Mouse (Mus musculus): ENCODE results near the gene Abca14. TPM values are rescaled to one million over a fixed set of nuclear protein-coding genes. Genes with fewer than 3 reads are reported as not detected.
A peak's percentile ranks its signal among the peaks of the same experiment; 100 is the strongest.

Gene Abca14
- polyA plus RNA-seq, 1 experiment from 2014 or later = not detected

DNA sequence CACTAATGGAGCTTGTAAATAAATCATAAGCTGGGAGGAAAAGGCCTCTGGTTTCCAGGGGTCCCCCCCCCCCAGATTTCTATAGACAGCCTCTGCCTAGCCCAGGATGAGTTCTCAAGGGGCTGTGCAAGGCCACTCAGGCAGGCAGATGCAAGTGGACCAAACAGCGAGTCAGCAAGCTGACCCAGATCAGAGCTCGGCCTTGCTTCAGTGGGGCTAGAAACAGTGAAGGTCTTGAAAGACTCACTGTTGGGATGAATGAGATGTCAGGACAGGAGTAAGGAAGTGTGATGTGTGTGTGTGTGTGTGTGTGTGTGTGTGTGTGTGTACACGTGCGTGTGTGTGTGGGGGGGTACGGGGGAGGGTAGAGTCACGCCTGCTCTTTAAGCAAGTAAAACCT lies 10.9 kb upstream of the Abca14 start:
- ATAC-seq (ENCODE audit: insufficient read depth, low FRiP score) = no peak
- Histone ChIP-seq H3K9me3 (replicated peaks; ENCODE audit: control insufficient read depth, low read length) (no peaks in the 10 kb centered on the region), H3K9ac (ENCODE audit: low read length) (no peak overlapping the region)

DNA sequence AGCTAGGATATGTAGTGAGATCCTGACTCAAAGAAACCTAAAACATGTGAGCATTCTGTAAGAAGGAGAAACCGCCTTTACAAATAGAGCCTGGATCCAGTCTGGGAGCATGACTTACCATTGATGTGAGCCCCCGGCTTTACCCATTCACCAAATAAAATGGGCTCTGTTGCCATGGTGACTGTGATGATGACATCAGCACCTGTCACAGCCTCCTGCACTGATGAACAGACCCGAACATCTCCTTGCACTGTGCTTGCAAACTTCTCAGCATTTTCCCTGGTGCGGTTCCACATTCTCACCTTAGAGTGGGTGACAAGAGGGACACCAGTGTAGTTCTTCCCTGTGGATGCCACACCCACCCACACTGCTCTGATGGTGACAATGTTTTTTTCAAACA lies 8.6 kb upstream of the Abca14 start:
- H3K4me1 ChIP-seq (ENCODE audit: control insufficient read depth, insufficient read depth, low read length) = no peaks in the 10 kb centered on the region; the same call in 1 of the 2 replicates
- no peak overlapping the region for H3K27ac ChIP-seq (ENCODE audit: low read length)
- no peak for ATAC-seq (ENCODE audit: insufficient read depth, low FRiP score)
- H3K27me3 ChIP-seq (ENCODE audit: control insufficient read depth, insufficient read depth, low read length) = no peaks in the 10 kb centered on the region
- H3K9ac ChIP-seq (ENCODE audit: low read length) = no peak overlapping the region
- no peaks in the 10 kb centered on the region for H3K36me3 ChIP-seq (ENCODE audit: control insufficient read depth, insufficient read depth, low read length)
- 75% methylated on average over 4 of the region's 4 CpGs for WGBS
- H3K4me3 ChIP-seq (replicated peaks; ENCODE audit: low read length) = no peak overlapping the region
- no peak overlapping the region for H3K4me2 ChIP-seq (ENCODE audit: low read depth, low read length)
- H3K9me3 ChIP-seq (replicated peaks; ENCODE audit: control insufficient read depth, low read length) = no peaks in the 10 kb centered on the region

More for the DNA sequence above, 10.9 kb upstream of the Abca14 start:
- Histone ChIP-seq H3K4me2 (ENCODE audit: low read depth, low read length) (no peak overlapping the region), H3K36me3 (ENCODE audit: control insufficient read depth, insufficient read depth, low read length) (no peaks in the 10 kb centered on the region), H3K27me3 (ENCODE audit: control insufficient read depth, insufficient read depth, low read length) (no peaks in the 10 kb centered on the region), H3K4me3 (replicated peaks; ENCODE audit: low read length) (no peak overlapping the region), H3K4me1 (ENCODE audit: control insufficient read depth, insufficient read depth, low read length) (no peaks in the 10 kb centered on the region; the same call in 1 of the 2 replicates), H3K27ac (ENCODE audit: low read length) (no peak overlapping the region)
- WGBS = 74% methylated on average over 6 of the region's 6 CpGs

DNA sequence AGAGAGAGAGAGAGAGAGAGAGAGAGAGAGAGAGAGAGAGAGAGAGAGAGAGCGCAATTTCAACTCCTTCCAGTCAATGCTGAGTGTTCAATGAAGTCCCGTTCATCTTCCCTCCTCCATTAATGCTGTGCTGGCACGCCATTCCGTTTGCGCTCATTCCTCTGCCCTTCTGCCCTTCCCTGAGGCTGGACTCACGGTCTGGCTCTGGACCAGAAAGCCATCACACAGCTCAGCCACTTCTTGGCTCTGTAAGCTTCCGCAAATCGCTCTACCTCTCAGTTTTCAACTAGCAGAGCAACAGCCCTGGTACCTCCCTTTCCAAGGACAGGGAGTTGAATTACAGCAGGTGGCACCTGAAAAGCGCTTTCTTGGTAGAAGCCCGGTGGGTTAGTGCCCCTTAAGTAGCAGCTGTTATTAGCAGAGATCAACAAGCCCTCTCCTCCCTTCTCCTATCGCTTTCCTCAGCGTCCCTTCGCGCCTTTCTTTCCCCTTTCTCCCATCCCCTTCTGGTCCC lies 2.5 kb upstream of the Abca14 start:
- WGBS = 3% methylated on average over 14 of the region's 14 CpGs
- Histone ChIP-seq H3K4me3 (replicated peaks; ENCODE audit: low read length) (peak overlapping the region; percentile 34), H3K4me1 (ENCODE audit: control insufficient read depth, insufficient read depth, low read length) (peaks cover 10% of the 10 kb centered on the region; the same call in 1 of the 2 replicates), H3K27ac (ENCODE audit: low read length) (no peak overlapping the region), H3K4me2 (ENCODE audit: low read depth, low read length) (peak overlapping the region; percentile 49), H3K27me3 (ENCODE audit: control insufficient read depth, insufficient read depth, low read length) (peaks cover 14% of the 10 kb centered on the region), H3K36me3 (ENCODE audit: control insufficient read depth, insufficient read depth, low read length) (no peaks in the 10 kb centered on the region), H3K9me3 (replicated peaks; ENCODE audit: control insufficient read depth, low read length) (no peaks in the 10 kb centered on the region), H3K9ac (ENCODE audit: low read length) (peak overlapping the region; percentile 49; the same call in 1 of the 2 replicates)
- ATAC-seq (ENCODE audit: insufficient read depth, low FRiP score) = no peak

DNA sequence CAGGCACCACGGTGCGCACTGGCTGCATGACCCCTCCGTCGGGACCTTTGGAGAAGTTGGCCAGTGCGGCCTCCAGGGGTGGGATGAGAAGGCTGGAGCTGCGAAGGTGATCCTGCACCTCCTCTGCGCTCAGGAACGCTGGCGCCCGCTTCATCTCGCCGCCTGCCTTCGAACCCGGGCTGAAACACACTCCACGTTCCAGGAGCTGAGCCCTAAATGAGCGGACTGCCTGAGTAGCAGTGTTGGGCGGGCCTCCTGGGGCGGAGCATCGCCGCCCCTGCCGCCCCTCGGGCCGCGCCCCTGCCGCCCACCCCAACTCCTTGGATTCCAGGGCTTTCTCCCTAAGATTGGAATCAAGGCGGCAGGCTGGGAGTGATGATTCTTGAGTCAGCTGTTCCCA lies 2.0 kb upstream of the Abca14 start, which contains the start of gene Crym:
Gene Crym (minus strand): TSS at position 341 of the 400 bp plus-strand sequence.
- Histone ChIP-seq H3K27ac (ENCODE audit: low read length) (no peak within 1 kb of the TSS), H3K4me1 (ENCODE audit: control insufficient read depth, insufficient read depth, low read length) (peaks cover 10% of the 10 kb centered on the region; the same call in 1 of the 2 replicates), H3K4me2 (ENCODE audit: low read depth, low read length) (peak within 1 kb of the TSS; percentile 49), H3K36me3 (ENCODE audit: control insufficient read depth, insufficient read depth, low read length) (no peaks in the 10 kb centered on the region), H3K4me3 (replicated peaks; ENCODE audit: low read length) (peak within 1 kb of the TSS; percentile 34), H3K9ac (ENCODE audit: low read length) (peak within 1 kb of the TSS; percentile 49; the same call in 1 of the 2 replicates), H3K27me3 (ENCODE audit: control insufficient read depth, insufficient read depth, low read length) (peaks cover 14% of the 10 kb centered on the region), H3K9me3 (replicated peaks; ENCODE audit: control insufficient read depth, low read length) (no peaks in the 10 kb centered on the region)
- WGBS = 3% methylated on average over 26 of the region's 26 CpGs
- ATAC-seq (ENCODE audit: insufficient read depth, low FRiP score) = no peak

DNA sequence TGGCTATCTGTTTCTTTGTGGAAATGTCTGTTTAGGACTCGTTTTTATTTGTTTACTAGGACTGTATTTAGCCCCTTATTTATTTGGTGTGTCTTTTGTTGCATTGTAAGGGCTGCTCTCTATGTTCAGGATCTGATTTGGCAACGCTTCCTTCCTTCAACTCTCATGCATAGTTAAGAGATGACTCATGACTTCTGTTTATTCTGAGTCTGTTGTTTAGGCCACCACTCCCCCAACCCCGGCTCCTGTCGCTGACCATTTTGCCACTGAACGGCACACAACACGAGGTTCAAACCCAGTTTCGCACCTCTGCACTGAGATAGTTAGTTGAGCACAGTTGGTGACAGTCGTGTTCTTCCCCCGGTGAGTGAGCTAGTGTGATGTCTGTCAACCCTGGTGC lies 2.2 kb downstream of the Abca14 start:
- WGBS = 36% methylated on average over 9 of the region's 9 CpGs
- ATAC-seq (ENCODE audit: insufficient read depth, low FRiP score) = no peak; the same call in 1 of the 2 replicates
- peak overlapping the region; percentile 7; the same call in 1 of the 2 replicates for H3K4me2 ChIP-seq (ENCODE audit: low read depth, low read length)

DNA sequence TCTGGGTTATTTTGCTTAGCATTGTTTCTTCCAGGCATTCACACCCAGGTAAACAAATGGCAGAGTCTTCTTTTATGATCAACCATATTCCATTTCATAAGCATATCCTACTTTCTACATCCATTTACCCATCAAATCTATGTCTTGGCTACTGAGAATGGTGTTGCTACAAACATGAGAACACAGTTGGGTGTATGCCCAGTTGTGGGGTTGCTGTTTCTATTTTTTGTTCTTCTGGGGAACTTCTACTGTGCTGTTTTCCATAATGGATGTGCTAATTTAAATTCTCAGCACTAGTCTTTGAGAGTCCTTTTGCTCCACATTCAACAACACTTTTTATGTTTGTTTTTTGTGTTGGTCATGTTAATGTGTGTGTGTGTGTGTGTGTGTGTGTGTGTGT lies 24.8 kb downstream of the Abca14 start:
- Histone ChIP-seq H3K4me3 (replicated peaks; ENCODE audit: low read length) (no peak overlapping the region), H3K9me3 (replicated peaks; ENCODE audit: control insufficient read depth, low read length) (no peaks in the 10 kb centered on the region), H3K9ac (ENCODE audit: low read length) (no peak overlapping the region), H3K27me3 (ENCODE audit: control insufficient read depth, insufficient read depth, low read length) (no peaks in the 10 kb centered on the region), H3K4me2 (ENCODE audit: low read depth, low read length) (no peak overlapping the region), H3K4me1 (ENCODE audit: control insufficient read depth, insufficient read depth, low read length) (no peaks in the 10 kb centered on the region), H3K36me3 (ENCODE audit: control insufficient read depth, insufficient read depth, low read length) (no peaks in the 10 kb centered on the region), H3K27ac (ENCODE audit: low read length) (no peak overlapping the region)
- ATAC-seq (ENCODE audit: insufficient read depth, low FRiP score) = no peak

More for the DNA sequence above, 2.2 kb downstream of the Abca14 start:
- peaks cover 9% of the 10 kb centered on the region; the same call in 1 of the 2 replicates for H3K4me1 ChIP-seq (ENCODE audit: control insufficient read depth, insufficient read depth, low read length)
- no peak overlapping the region for H3K4me3 ChIP-seq (replicated peaks; ENCODE audit: low read length)
- no peaks in the 10 kb centered on the region for H3K36me3 ChIP-seq (ENCODE audit: control insufficient read depth, insufficient read depth, low read length)
- H3K27ac ChIP-seq (ENCODE audit: low read length) = no peak overlapping the region
- H3K9ac ChIP-seq (ENCODE audit: low read length) = no peak overlapping the region
- peaks cover 9% of the 10 kb centered on the region for H3K27me3 ChIP-seq (ENCODE audit: control insufficient read depth, insufficient read depth, low read length)
- H3K9me3 ChIP-seq (replicated peaks; ENCODE audit: control insufficient read depth, low read length) = no peaks in the 10 kb centered on the region

DNA sequence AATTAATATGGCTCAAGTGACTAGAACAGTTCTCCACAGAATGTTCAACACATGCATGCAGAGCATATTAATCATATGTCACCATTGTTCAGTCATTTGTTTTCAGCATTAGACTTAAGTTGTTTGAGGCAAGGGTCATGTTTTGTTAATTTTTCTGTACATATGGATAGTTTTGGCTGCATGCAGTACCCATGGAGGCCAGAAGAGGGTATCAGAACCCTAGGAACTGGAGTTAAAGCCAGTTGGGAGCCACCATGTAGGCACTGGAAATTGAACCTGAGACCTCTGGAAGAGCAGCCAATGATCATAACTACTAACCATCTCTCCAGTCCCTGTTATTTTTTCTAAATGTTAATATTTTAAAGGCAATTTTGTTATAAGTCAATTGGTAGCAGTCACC lies 37.3 kb downstream of the Abca14 start:
- no peaks in the 10 kb centered on the region for H3K9me3 ChIP-seq (replicated peaks; ENCODE audit: control insufficient read depth, low read length)
- H3K27me3 ChIP-seq (ENCODE audit: control insufficient read depth, insufficient read depth, low read length) = no peaks in the 10 kb centered on the region
- H3K4me2 ChIP-seq (ENCODE audit: low read depth, low read length) = no peak overlapping the region
- H3K9ac ChIP-seq (ENCODE audit: low read length) = no peak overlapping the region
- no peak for ATAC-seq (ENCODE audit: insufficient read depth, low FRiP score)
- no peak overlapping the region for H3K27ac ChIP-seq (ENCODE audit: low read length)
- H3K4me3 ChIP-seq (replicated peaks; ENCODE audit: low read length) = no peak overlapping the region
- H3K4me1 ChIP-seq (ENCODE audit: control insufficient read depth, insufficient read depth, low read length) = no peaks in the 10 kb centered on the region
- H3K36me3 ChIP-seq (ENCODE audit: control insufficient read depth, insufficient read depth, low read length) = no peaks in the 10 kb centered on the region

DNA sequence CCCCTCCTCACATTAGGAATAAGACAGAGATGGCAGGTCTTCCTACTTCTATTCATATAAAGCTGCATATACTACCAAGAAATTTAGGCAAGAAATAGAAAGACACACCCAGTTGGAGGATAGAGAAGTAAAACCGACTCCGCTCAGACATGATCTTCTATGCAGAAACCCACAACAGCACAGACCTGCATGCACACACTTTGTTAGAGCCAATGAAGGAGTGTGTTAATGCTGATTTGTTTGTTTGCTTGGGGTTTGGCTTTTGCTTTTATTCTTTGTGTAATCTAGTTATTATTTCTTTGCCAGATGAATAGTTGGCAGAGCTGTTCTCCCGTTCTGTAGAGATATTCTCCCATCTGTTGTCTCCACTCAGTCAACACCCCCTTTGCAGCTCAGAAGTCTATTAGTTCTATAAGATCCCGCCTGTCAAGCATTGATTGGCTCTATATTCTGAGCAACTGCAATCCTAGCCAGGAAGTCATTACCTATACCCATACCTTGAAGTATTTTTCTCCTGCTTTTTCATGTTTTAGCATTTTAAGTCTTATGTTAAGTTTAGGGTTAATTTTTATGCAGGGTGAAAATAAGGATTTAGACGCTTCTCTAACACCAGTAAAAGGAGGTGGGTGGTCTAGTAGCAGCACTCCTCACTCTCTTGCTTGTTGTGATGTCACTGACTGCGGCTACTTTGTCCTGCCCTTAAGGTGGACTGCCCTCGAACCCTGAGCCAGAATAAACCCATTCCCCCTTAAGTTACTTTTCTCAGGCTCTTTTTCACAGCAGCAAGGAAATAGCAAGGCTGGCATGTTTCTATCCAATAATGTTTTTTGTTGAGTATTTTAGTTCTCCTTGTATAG lies 67.6 kb downstream of the Abca14 start:
- Histone ChIP-seq H3K4me1 (ENCODE audit: control insufficient read depth, insufficient read depth, low read length) (no peaks in the 10 kb centered on the region), H3K27ac (ENCODE audit: low read length) (no peak overlapping the region), H3K9me3 (replicated peaks; ENCODE audit: control insufficient read depth, low read length) (no peaks in the 10 kb centered on the region), H3K4me3 (replicated peaks; ENCODE audit: low read length) (no peak overlapping the region), H3K9ac (ENCODE audit: low read length) (no peak overlapping the region), H3K36me3 (ENCODE audit: control insufficient read depth, insufficient read depth, low read length) (no peaks in the 10 kb centered on the region), H3K27me3 (ENCODE audit: control insufficient read depth, insufficient read depth, low read length) (no peaks in the 10 kb centered on the region), H3K4me2 (ENCODE audit: low read depth, low read length) (no peak overlapping the region)
- no peak for ATAC-seq (ENCODE audit: insufficient read depth, low FRiP score)
- WGBS = 72% methylated on average over 7 of the region's 7 CpGs

DNA sequence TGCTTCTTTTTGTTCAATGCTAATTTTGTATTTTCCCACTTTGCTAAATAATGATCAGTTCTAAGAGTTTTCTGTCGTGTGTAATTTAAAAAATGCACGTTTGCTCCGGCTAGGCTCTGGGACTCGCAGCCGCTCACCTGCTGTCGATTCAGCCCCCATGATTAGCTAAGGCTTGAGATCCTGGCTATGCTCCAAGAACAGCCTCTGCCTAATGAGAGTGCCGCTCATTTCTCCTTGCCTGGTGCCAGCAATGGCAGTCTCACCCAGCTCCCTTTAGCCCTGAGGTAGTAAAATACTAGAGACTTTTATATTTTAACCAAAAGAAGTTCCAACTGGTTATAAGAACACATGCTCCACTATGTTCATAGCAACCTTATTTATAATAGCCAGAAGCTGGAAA lies 68.3 kb downstream of the Abca14 start:
- no peak overlapping the region for H3K4me2 ChIP-seq (ENCODE audit: low read depth, low read length)
- no peak overlapping the region for H3K9ac ChIP-seq (ENCODE audit: low read length)
- no peaks in the 10 kb centered on the region for H3K9me3 ChIP-seq (replicated peaks; ENCODE audit: control insufficient read depth, low read length)
- H3K4me1 ChIP-seq (ENCODE audit: control insufficient read depth, insufficient read depth, low read length) = no peaks in the 10 kb centered on the region
- no peak overlapping the region for H3K4me3 ChIP-seq (replicated peaks; ENCODE audit: low read length)
- 73% methylated on average over 7 of the region's 7 CpGs for WGBS
- ATAC-seq (ENCODE audit: insufficient read depth, low FRiP score) = no peak
- no peak overlapping the region for H3K27ac ChIP-seq (ENCODE audit: low read length)
- H3K27me3 ChIP-seq (ENCODE audit: control insufficient read depth, insufficient read depth, low read length) = no peaks in the 10 kb centered on the region
- H3K36me3 ChIP-seq (ENCODE audit: control insufficient read depth, insufficient read depth, low read length) = no peaks in the 10 kb centered on the region
